Mouse (Mus musculus) G1E (cell line): Measurements from ENCODE around the gene Fitm1. TPM values are rescaled to one million over a fixed set of nuclear protein-coding genes. Genes with fewer than 3 reads are reported as not detected.

Experiments used
- ATAC-seq: 2 replicates; pipeline ENCODE4 v1.8.0; 2016; ENCODE audit warnings: mild to moderate bottlenecking; ENCODE audit not compliant: insufficient number of reproducible peaks, poor library complexity, low FRiP score, severe bottlenecking; ENCODE audit errors: extremely low read depth
- DNase-seq: peaks from one replicate; pipeline ENCODE4 v3.0.0; 2012; ENCODE audit warnings: low spot score
- H3K27me3 ChIP-seq: 2 replicates; pipeline ENCODE4 v1.6.1; 2012; ENCODE audit warnings: mild to moderate bottlenecking, low read length, inconsistent platforms; ENCODE audit not compliant: insufficient read depth
- H3K36me3 ChIP-seq: replicated peaks from 2 replicates; pipeline ENCODE3; 2012; ENCODE audit warnings: mild to moderate bottlenecking, inconsistent platforms
- H3K4me1 ChIP-seq: 2 replicates; pipeline ENCODE4 v1.6.1; 2012; ENCODE audit warnings: low read depth, low read length, inconsistent platforms, mixed read lengths; ENCODE audit not compliant: insufficient read depth
- H3K4me3 ChIP-seq: 2 replicates; pipeline ENCODE4 v1.5.1; 2012; ENCODE audit warnings: low read depth, mild to moderate bottlenecking, inconsistent platforms, low read length, moderate library complexity, mixed read lengths
- H3K9me3 ChIP-seq: replicated peaks from 2 replicates; pipeline ENCODE4 v1.6.1; 2012; ENCODE audit warnings: inconsistent platforms
- CTCF ChIP-seq: IDR thresholded peaks from 2 replicates; pipeline ENCODE4 v1.5.1; 2012; ENCODE audit warnings: low read depth, low read length, inconsistent platforms, mixed read lengths
- GATA1 ChIP-seq: IDR thresholded peaks from 2 replicates; pipeline ENCODE4 v1.6.1; 2012; ENCODE audit warnings: borderline replicate concordance, low read length, inconsistent platforms, mixed read lengths
- GATA2 ChIP-seq: IDR thresholded peaks from 2 replicates; pipeline ENCODE4 v1.6.1; 2012; ENCODE audit warnings: low read depth, low read length, inconsistent platforms, borderline replicate concordance
- POLR2AphosphoS5 ChIP-seq: IDR thresholded peaks from 2 replicates; pipeline ENCODE4 v1.6.1; 2012; ENCODE audit warnings: low read depth, low read length, inconsistent platforms; ENCODE audit not compliant: insufficient replicate concordance
- TAL1 ChIP-seq: conservative IDR thresholded peaks from 2 replicates; pipeline ENCODE4 v1.6.1; 2012; ENCODE audit warnings: low read depth, low read length, inconsistent platforms, mixed read lengths
- polyA plus RNA-seq: library from polyadenylated mRNA; stranded (reverse); fragments of >175 nt; gene quantifications from 2 replicates; pipeline ENCODE4 v1.2.3, GENCODE M21; 2012
- total RNA-seq, 2 experiments: library from RNA; stranded (forward) in 1 of 2; stranded (reverse) in 1 of 2; fragments of 200-1000 nt in 1 of 2; fragments of >200 nt in 1 of 2; fragmentation: Nextera tagmentation in 1 of 2; gene quantifications; 2 replicates each; pipeline ENCODE4 v1.2.3; 2014 to 2017

Gene Fitm1
- total and polyA plus RNA-seq, 3 experiments, result not detected

GRCm38 (mm10) chr14:55584303-55584701 is 8.9 kb downstream of the Fitm1 start:
- Histone ChIP-seq H3K9me3 (no peaks in the 10 kb centered on the region), H3K4me1 (peaks cover 80% of the 10 kb centered on the region), H3K4me3 (peak overlapping the region; percentile 90), H3K36me3 (peaks cover 62% of the 10 kb centered on the region), H3K27me3 (no peaks in the 10 kb centered on the region)
- TF ChIP-seq TAL1 (no peak), GATA1 (no peak)
- ATAC-seq, result no peak
- no peak for DNase-seq

- Histone ChIP-seq H3K36me3 (peaks cover 61% of the 10 kb centered on the region), H3K4me3 (peak within 1 kb of the TSS; percentile 90), H3K4me1 (peaks cover 80% of the 10 kb centered on the region), H3K27me3 (no peaks in the 10 kb centered on the region), H3K9me3 (no peaks in the 10 kb centered on the region)
- ATAC-seq (peak; percentile 76), DNase-seq (peak; percentile 90)
- TF ChIP-seq GATA2, result no peak
- no peak for TF ChIP-seq POLR2AphosphoS5
- TF ChIP-seq TAL1, result no peak
- TF ChIP-seq CTCF, result no peak
- no peak for TF ChIP-seq GATA1
These were observed 9.5 kb downstream of the Fitm1 start, which contains the start of gene Emc9 for GRCm38 (mm10) chr14:55584702-55585565. Emc9 (minus strand) TSS chr14:55585302.

- Histone ChIP-seq H3K9me3 (no peaks in the 10 kb centered on the region), H3K4me3 (peak overlapping the region; percentile 90; the same call in 1 of the 2 replicates), H3K36me3 (peaks cover 55% of the 10 kb centered on the region), H3K4me1 (peaks cover 78% of the 10 kb centered on the region), H3K27me3 (no peaks in the 10 kb centered on the region)
- TF ChIP-seq POLR2AphosphoS5, result no peak
- no peak for TF ChIP-seq GATA1
- peak; percentile 62 for TF ChIP-seq TAL1
- no peak for DNase-seq
- ATAC-seq, result no peak
These were observed 10.1 kb downstream of the Fitm1 start for GRCm38 (mm10) chr14:55585566-55585960.

GRCm38 (mm10) chr14:55586149-55586548 is 10.7 kb downstream of the Fitm1 start:
- Histone ChIP-seq H3K4me3 (no peak overlapping the region; the same call in 1 of the 2 replicates), H3K27me3 (no peaks in the 10 kb centered on the region), H3K36me3 (peaks cover 49% of the 10 kb centered on the region), H3K9me3 (no peaks in the 10 kb centered on the region), H3K4me1 (peaks cover 72% of the 10 kb centered on the region)
- TF ChIP-seq TAL1, result no peak; the same call in 1 of the 2 replicates
- no peak for TF ChIP-seq GATA1
- no peak for TF ChIP-seq POLR2AphosphoS5
- no peak for TF ChIP-seq CTCF
- TF ChIP-seq GATA2, result no peak
- peak; percentile 31 for DNase-seq
- peak; percentile 17 for ATAC-seq

- H3K36me3 ChIP-seq, result peaks cover 42% of the 10 kb centered on the region
- H3K4me1 ChIP-seq, result peaks cover 76% of the 10 kb centered on the region
- H3K4me3 ChIP-seq, result peak overlapping the region; percentile 96; the same call in 1 of the 2 replicates
- no peaks in the 10 kb centered on the region for H3K9me3 ChIP-seq
- H3K27me3 ChIP-seq, result no peaks in the 10 kb centered on the region
- TF ChIP-seq GATA1, result no peak
- TF ChIP-seq TAL1, result no peak
- no peak for TF ChIP-seq POLR2AphosphoS5
- TF ChIP-seq CTCF, result no peak
- no peak for TF ChIP-seq GATA2
- ATAC-seq, result no peak
- DNase-seq, result no peak
These were observed 13.9 kb downstream of the Fitm1 start for GRCm38 (mm10) chr14:55589271-55589670.

DNA sequence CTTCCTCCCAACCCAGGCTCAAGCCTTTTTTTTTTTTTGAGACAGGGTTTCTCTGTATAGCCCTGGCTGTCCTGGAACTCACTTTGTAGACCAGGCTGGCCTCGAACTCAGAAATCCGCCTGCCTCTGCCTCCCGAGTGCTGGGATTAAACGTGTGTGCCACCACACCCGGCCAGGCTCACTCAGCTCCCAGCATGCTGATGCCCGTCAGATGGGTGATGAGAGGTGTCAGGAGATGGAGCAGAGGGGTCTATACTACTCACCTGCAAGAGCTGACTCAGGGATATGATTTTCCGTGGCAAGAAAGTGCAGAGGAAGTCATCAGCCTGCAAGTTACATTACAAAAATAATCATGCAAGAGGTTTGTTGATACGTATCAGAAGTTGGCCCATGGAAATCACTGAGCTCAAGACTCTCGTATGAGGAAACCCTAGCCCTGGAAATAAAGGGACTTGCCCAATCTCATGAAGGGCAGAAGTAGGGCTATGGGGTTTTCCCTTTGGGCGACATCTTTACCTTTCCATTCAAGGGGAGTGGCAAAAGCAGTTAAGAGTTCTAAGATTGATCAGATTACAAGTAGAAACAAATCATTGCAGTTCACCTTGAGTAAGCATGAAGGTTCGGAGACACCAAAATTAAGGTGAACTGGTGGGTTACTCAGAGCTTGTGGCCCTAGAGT is 14.5 kb downstream of the Fitm1 start:
- H3K9me3 ChIP-seq, result no peaks in the 10 kb centered on the region
- peak overlapping the region; percentile 96 for H3K4me3 ChIP-seq
- H3K36me3 ChIP-seq, result peaks cover 49% of the 10 kb centered on the region
- TF ChIP-seq TAL1, result no peak
- TF ChIP-seq GATA2, result no peak
- TF ChIP-seq POLR2AphosphoS5, result no peak
- TF ChIP-seq GATA1, result no peak
- no peak for TF ChIP-seq CTCF
- DNase-seq (no peak), ATAC-seq (no peak)
- H3K4me1 ChIP-seq, result peaks cover 75% of the 10 kb centered on the region
- no peaks in the 10 kb centered on the region for H3K27me3 ChIP-seq
